Mouse (Mus musculus): ENCODE measurements around the gene Zc2hc1c. TPM values are rescaled to one million over a fixed set of nuclear protein-coding genes. Genes with fewer than 3 reads are reported as not detected.

Zc2hc1c gene
- 1 to 10 TPM; 1.2 to 1.3 TPM for total RNA-seq (2021)
- long read RNA-seq, experiment 1 = 0 reads
- long read RNA-seq, experiment 2, full-length matches to known transcripts = 2 of 2 reads
- long read RNA-seq, experiment 2, partial matches to known transcripts = 0 of 2 reads
- long read RNA-seq, experiment 2, other reads (novel, unspliced or antisense) = 0 of 2 reads

DNA sequence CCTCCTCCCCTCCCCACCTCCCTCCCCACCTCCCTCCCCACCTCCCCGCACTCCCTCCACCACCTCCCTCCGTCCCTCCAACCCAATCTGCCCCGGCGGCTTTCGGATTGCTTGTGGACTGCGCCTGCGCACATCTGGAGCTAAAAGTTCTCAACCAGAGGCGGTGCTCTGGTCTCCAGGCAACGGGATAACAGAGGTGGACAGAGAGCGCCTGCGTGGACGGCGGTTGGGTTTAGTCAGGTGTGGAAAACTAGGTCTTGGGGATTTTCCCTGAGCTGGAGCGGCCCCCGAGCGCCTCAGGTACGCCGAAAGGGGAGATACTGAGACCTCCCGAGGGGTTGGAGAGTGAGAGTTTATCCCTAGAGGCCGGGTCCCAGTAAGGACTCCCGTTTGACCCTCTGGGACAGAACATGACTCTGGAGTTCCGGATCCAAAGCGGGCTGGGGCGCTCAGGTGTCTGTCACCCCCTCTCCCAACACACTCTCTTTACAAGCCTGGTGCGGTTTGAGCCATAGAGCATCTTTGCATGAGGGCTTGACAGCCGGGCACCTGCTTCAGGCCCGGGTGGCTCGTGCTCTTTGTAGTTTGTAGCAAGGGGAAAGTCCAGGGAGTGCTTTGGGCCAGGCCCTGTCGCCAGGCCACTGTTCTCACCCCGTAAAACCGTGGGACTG is at the start of gene Zc2hc1c:
TSS of gene Zc2hc1c (plus strand) at position 106 of the 671 bp plus-strand sequence.
- peak; percentile 57 to 76 for DNase-seq (ENCODE audit: low spot score in 2 of 2)
- TF ChIP-seq CTCF (conservative IDR thresholded peaks at IDR 0.05) = no peak
- Histone ChIP-seq H3K4me3 (peak within 1 kb of the TSS; percentile 62), H3K27ac (peak within 1 kb of the TSS; percentile 58)

GRCm38 (mm10) chr12:85252083-85252482 is 36.3 kb upstream of the Zc2hc1c start:
- no peak overlapping the region for H3K4me3 ChIP-seq
- TF ChIP-seq CTCF (conservative IDR thresholded peaks at IDR 0.05) = no peak
- H3K27ac ChIP-seq = no peak overlapping the region
- no peak for DNase-seq (ENCODE audit: low spot score in 2 of 2)

DNA sequence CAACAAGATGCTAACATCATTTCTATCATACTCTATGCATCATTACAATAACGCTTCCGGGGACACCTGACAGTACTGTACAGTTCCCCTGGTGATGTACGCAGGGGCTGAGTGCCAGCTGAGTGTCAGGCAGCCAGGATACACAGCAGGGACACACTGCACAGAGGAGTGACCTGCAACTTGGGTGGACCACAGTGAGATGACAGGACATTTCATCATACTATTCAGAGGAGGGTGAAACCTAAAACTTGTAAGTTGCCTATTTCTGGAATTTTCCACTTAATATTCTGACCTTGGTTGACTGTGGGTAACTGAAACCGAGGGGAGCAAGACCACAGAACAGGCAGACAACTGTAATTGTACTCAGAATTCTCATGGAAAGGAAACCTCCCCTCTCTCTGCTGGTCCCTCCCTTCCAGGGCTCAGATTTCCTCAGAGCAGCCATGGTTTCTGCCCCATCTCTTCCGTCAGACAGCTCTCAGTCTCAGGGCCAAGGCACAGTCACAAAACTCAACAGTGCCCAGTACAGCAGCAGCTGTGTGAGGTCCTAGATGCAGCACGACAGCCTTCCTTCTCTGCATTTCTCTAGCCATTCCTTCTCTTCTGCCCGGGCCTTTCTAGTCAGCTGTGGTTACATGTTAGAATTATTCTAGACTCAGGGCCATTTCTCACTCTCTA is 32.2 kb upstream of the Zc2hc1c start:
- H3K27ac ChIP-seq = no peak overlapping the region
- no peak for TF ChIP-seq CTCF (conservative IDR thresholded peaks at IDR 0.05)
- H3K4me3 ChIP-seq = no peak overlapping the region
- no peak for DNase-seq (ENCODE audit: low spot score in 2 of 2)

DNA sequence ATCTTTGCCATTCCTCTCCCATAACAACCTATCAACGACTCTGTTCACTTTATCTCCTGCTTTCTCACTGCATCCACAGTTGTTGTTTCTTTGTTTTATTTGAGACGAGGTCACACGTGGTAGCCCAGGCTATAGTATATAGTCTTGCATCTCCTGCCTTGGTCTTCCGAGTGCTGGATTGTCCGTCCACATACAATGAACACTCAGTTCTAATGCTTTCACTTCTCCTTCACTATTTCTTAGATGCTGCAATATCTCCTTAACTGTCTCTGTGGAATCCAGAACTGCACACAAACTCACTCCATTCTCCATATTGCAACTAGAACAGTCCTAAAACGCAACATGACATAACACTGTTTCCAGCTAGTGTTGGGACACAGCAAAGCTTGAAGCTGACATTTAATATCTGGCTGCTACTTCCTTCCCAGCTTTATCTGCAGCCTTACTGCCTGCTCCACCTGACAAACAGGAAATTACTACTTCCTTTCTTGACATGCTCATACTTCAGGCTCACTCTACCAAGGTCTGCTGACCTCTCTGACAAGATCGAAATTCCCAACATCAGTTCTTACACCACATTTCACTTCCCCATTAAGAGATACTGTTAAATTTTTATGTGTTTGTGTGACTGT is 31.3 kb upstream of the Zc2hc1c start:
- Histone ChIP-seq H3K27ac (no peak overlapping the region), H3K4me3 (no peak overlapping the region)
- no peak for DNase-seq (ENCODE audit: low spot score in 2 of 2)
- TF ChIP-seq CTCF (conservative IDR thresholded peaks at IDR 0.05) = no peak

DNA sequence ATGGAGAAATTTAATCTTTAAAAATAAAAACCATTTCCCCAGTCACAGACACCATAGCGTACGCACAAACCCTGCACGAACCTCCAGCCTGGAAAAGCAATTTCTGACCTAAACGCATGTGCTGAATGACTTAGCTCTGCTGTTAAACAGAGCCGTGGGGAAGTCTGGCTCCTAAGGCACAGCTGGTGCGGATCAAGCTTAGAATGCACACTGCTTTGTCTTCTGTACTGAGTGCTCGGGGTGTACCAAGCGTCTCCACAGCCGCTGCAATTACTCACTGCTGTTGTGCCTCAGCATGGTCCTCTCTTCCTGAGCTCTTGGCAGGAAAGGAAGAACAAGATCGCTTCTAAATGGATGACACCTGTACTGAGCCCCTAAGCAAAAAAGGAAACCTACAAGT is 25.9 kb upstream of the Zc2hc1c start:
- no peak for DNase-seq (ENCODE audit: low spot score in 2 of 2)
- H3K4me3 ChIP-seq = no peak overlapping the region
- H3K27ac ChIP-seq = peak overlapping the region; percentile 23; the same call in 1 of the 2 replicates
- no peak for TF ChIP-seq CTCF (conservative IDR thresholded peaks at IDR 0.05)

GRCm38 (mm10) chr12:85263190-85263589 is 25.2 kb upstream of the Zc2hc1c start:
- TF ChIP-seq CTCF (conservative IDR thresholded peaks at IDR 0.05) = no peak
- Histone ChIP-seq H3K27ac (peak overlapping the region; percentile 23), H3K4me3 (no peak overlapping the region)
- no peak for DNase-seq (ENCODE audit: low spot score in 2 of 2)

- Histone ChIP-seq H3K27ac (no peak overlapping the region), H3K4me3 (no peak overlapping the region)
- no peak for DNase-seq (ENCODE audit: low spot score in 2 of 2)
- no peak for TF ChIP-seq CTCF (conservative IDR thresholded peaks at IDR 0.05)
These were observed 23.9 kb upstream of the Zc2hc1c start for GRCm38 (mm10) chr12:85264531-85264930.

GRCm38 (mm10) chr12:85264940-85265339 is 23.5 kb upstream of the Zc2hc1c start:
- Histone ChIP-seq H3K4me3 (no peak overlapping the region), H3K27ac (no peak overlapping the region)
- no peak for DNase-seq (ENCODE audit: low spot score in 2 of 2)
- TF ChIP-seq CTCF (conservative IDR thresholded peaks at IDR 0.05) = peak; percentile 28; the same call in 1 of the 2 replicates

DNA sequence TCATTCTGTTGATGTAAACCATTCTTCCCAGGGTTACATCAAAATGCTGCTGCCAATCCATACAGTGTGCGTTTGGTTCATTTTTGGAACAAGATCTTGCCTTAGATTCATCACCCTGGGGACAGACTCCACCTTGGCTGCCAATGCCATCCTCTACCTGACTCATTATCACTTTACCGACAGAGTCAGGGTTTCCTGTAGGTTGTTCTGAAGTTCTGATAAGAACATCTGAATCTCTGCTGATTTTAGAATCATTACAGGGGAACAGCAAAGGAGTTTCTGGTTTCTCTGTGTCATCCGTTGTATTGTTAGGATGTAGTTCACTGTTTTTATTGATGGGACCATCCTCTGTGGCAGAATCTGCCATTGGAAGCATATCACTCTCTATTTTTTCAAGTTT is 22.1 kb upstream of the Zc2hc1c start:
- TF ChIP-seq CTCF (conservative IDR thresholded peaks at IDR 0.05) = no peak
- H3K4me3 ChIP-seq = no peak overlapping the region
- no peak for DNase-seq (ENCODE audit: low spot score in 2 of 2)
- no peak overlapping the region for H3K27ac ChIP-seq

DNA sequence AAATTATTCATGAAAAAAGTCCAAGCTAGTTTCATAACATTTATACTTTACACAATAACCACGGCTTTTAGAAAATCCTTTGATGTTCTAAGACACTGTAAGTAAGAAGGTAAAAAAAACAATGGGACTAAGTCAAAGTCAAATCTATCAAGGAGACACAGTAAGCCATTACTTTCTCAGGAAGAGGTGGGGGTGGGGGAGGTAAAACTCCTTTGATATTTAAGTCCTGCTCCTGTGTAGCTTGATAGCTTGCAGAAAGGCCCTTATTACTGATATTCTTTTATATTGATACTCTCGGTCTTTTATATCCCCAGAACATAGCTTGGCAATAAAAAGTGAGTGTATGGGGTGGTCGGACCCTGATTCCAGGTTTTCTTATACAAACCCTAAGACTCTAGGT is 18.6 kb upstream of the Zc2hc1c start:
- H3K4me3 ChIP-seq = peak overlapping the region; percentile 71
- H3K27ac ChIP-seq = peak overlapping the region; percentile 98
- no peak for TF ChIP-seq CTCF (conservative IDR thresholded peaks at IDR 0.05)
- DNase-seq (ENCODE audit: low spot score in 2 of 2) = no peak

DNA sequence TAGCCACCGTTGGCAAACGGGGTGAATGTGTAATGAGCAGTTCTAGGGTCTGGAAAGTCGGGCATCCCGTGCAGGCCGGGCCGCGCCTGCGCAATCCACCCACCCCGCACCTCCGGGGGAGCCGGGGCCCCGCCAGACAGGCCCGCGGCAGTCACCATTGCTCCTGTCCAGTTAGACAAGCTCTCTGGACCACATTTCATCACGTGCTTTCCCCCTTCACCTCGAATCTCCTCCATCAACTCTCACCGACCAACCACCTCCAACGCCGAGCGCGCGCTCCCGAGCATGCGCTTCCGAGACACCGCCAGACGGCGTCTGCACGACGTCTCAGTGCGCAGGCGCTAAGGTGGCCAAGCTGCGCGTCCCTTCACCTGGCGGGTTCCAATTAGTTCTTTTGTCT is 18.1 kb upstream of the Zc2hc1c start, which contains the start of gene Mlh3:
TSS of gene Mlh3 (minus strand) at position 281 of the 400 bp plus-strand sequence.
- H3K4me3 ChIP-seq = peak within 1 kb of the TSS; percentile 71
- TF ChIP-seq CTCF (conservative IDR thresholded peaks at IDR 0.05) = peak; percentile 66
- H3K27ac ChIP-seq = peak within 1 kb of the TSS; percentile 98
- peak; percentile 86 to 87 for DNase-seq (ENCODE audit: low spot score in 2 of 2)

DNA sequence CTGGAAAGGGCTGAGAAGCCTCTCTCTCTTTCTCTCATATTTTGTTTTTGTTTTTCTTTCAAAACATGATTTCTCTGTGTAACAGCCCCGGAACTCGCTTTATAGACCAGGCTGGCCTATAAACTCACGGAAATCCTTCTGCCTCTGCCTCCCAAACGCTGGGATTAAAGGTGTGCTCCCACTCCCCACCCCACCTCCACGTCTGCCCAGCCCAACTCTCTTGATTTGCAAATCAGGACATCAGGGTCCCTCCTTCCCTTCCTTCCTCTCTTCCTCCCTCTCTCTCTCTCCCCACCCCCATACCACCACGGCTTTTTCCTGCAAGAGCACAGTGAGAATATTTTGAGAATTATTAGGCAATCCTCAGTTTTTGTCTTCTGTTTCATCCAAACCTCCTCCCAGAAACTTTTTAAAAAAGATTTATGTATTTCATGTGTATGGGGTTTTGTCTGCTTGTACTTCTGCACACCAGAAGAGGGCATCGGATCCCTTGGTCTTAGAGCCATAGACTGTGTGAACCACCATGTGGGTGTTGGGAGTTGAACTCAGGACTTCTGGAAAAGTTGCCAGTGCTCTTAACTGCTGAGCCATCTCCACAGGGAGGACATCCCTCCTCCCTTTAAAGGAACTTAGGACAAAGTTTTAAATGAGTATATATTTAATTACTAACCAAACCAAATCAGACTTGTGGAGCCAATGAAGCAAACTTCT is 17.1 kb upstream of the Zc2hc1c start:
- Histone ChIP-seq H3K4me3 (no peak overlapping the region), H3K27ac (no peak overlapping the region)
- TF ChIP-seq CTCF (conservative IDR thresholded peaks at IDR 0.05) = 0 out of 2 replicates have a peak, but pooled peaks have one; percentile 23
- DNase-seq (ENCODE audit: low spot score in 2 of 2) = no peak
